Mouse (Mus musculus): ENCODE data around the gene R3hdm1. TPM values are rescaled to one million over a fixed set of nuclear protein-coding genes. Genes with fewer than 3 reads are reported as not detected.
"Not testable (repeated sequence)": the region's sequence is repeated elsewhere in the genome, so short reads cannot be mapped to it uniquely, and the experiment has no call there.

R3hdm1 gene
- polyA plus RNA-seq, 1 experiment = 43.1 TPM

- H3K27me3 ChIP-seq (ENCODE audit: control insufficient read depth, insufficient read depth, low read length) = no peaks in the 10 kb centered on the region
- TF ChIP-seq CTCF (IDR thresholded peaks at IDR 0.05; ENCODE audit: extremely low read depth, insufficient read depth, insufficient read length, insufficient replicate concordance) = no peak
- H3K27ac ChIP-seq (ENCODE audit: insufficient read depth, low read length) = no peak overlapping the region
- no peaks in the 10 kb centered on the region for H3K36me3 ChIP-seq (ENCODE audit: control insufficient read depth, insufficient read depth, low read length)
- no peak for DNase-seq (ENCODE audit: low read depth in 1 of 2, low spot score in 2 of 2)
- WGBS = 85% methylated on average over 4 of the region's 4 CpGs
- H3K4me3 ChIP-seq (ENCODE audit: extremely low read depth, insufficient read depth, insufficient read length) = no peak overlapping the region
- H3K4me1 ChIP-seq (ENCODE audit: control insufficient read depth, insufficient read depth, insufficient read length) = no peaks in the 10 kb centered on the region
These were observed 18.0 kb downstream of the R3hdm1 start for GRCm38 (mm10) chr1:128120913-128121627.

- not testable (repeated sequence) for H3K4me1 ChIP-seq (ENCODE audit: control insufficient read depth, insufficient read depth, insufficient read length); H3K4me3 ChIP-seq (ENCODE audit: extremely low read depth, insufficient read depth, insufficient read length)
These were observed 33.1 kb downstream of the R3hdm1 start for GRCm38 (mm10) chr1:128136222-128136621.

GRCm38 (mm10) chr1:128141039-128141438 lies 37.9 kb downstream of the R3hdm1 start:
- peak in 1 of 2 experiments; percentile 4 for DNase-seq (ENCODE audit: low read depth in 1 of 2, low spot score in 2 of 2)
- no peaks in the 10 kb centered on the region for H3K4me1 ChIP-seq (ENCODE audit: control insufficient read depth, insufficient read depth, insufficient read length)

More at GRCm38 (mm10) chr1:128136222-128136621, 33.1 kb downstream of the R3hdm1 start:
- not testable (repeated sequence) for H3K36me3 ChIP-seq (ENCODE audit: control insufficient read depth, insufficient read depth, low read length); DNase-seq (ENCODE audit: low read depth in 1 of 2, low spot score in 2 of 2); H3K27me3 ChIP-seq (ENCODE audit: control insufficient read depth, insufficient read depth, low read length); H3K27ac ChIP-seq (ENCODE audit: insufficient read depth, low read length)

GRCm38 (mm10) chr1:128141737-128142136 lies 38.6 kb downstream of the R3hdm1 start:
- TF ChIP-seq POLR2A (IDR thresholded peaks at IDR 0.05; ENCODE audit: low read depth, low read length) = no peak
- TF ChIP-seq CTCF (IDR thresholded peaks at IDR 0.05; ENCODE audit: extremely low read depth, insufficient read depth, insufficient read length, insufficient replicate concordance) = no peak
- Histone ChIP-seq H3K27me3 (ENCODE audit: control insufficient read depth, insufficient read depth, low read length) (no peaks in the 10 kb centered on the region), H3K36me3 (ENCODE audit: control insufficient read depth, insufficient read depth, low read length) (no peaks in the 10 kb centered on the region), H3K27ac (ENCODE audit: insufficient read depth, low read length) (no peak overlapping the region), H3K4me3 (ENCODE audit: extremely low read depth, insufficient read depth, insufficient read length) (no peak overlapping the region), H3K4me1 (ENCODE audit: control insufficient read depth, insufficient read depth, insufficient read length) (no peaks in the 10 kb centered on the region)
- no peak for DNase-seq (ENCODE audit: low read depth in 1 of 2, low spot score in 2 of 2)

More at GRCm38 (mm10) chr1:128141039-128141438, 37.9 kb downstream of the R3hdm1 start:
- Histone ChIP-seq H3K36me3 (ENCODE audit: control insufficient read depth, insufficient read depth, low read length) (no peaks in the 10 kb centered on the region), H3K27ac (ENCODE audit: insufficient read depth, low read length) (no peak overlapping the region), H3K4me3 (ENCODE audit: extremely low read depth, insufficient read depth, insufficient read length) (no peak overlapping the region), H3K27me3 (ENCODE audit: control insufficient read depth, insufficient read depth, low read length) (no peaks in the 10 kb centered on the region)
- TF ChIP-seq POLR2A (IDR thresholded peaks at IDR 0.05; ENCODE audit: low read depth, low read length) = no peak
- TF ChIP-seq CTCF (IDR thresholded peaks at IDR 0.05; ENCODE audit: extremely low read depth, insufficient read depth, insufficient read length, insufficient replicate concordance) = no peak

- Histone ChIP-seq H3K36me3 (ENCODE audit: control insufficient read depth, insufficient read depth, low read length) (peaks cover 2% of the 10 kb centered on the region; the same call in 1 of the 2 replicates), H3K27me3 (ENCODE audit: control insufficient read depth, insufficient read depth, low read length) (no peaks in the 10 kb centered on the region), H3K4me1 (ENCODE audit: control insufficient read depth, insufficient read depth, insufficient read length) (no peaks in the 10 kb centered on the region), H3K4me3 (ENCODE audit: extremely low read depth, insufficient read depth, insufficient read length) (no peak overlapping the region), H3K27ac (ENCODE audit: insufficient read depth, low read length) (no peak overlapping the region)
- 91% methylated on average over 1 of the region's 1 CpGs for WGBS
- no peak for TF ChIP-seq CTCF (IDR thresholded peaks at IDR 0.05; ENCODE audit: extremely low read depth, insufficient read depth, insufficient read length, insufficient replicate concordance)
- TF ChIP-seq POLR2A (IDR thresholded peaks at IDR 0.05; ENCODE audit: low read depth, low read length) = no peak
- DNase-seq (ENCODE audit: low read depth in 1 of 2, low spot score in 2 of 2) = no peak
These were observed 63.9 kb downstream of the R3hdm1 start for GRCm38 (mm10) chr1:128166956-128167355.

GRCm38 (mm10) chr1:128170104-128170503 lies 67.0 kb downstream of the R3hdm1 start:
- H3K36me3 ChIP-seq (ENCODE audit: control insufficient read depth, insufficient read depth, low read length) = peaks cover 4% of the 10 kb centered on the region
- H3K4me1 ChIP-seq (ENCODE audit: control insufficient read depth, insufficient read depth, insufficient read length) = no peaks in the 10 kb centered on the region
- TF ChIP-seq CTCF (IDR thresholded peaks at IDR 0.05; ENCODE audit: extremely low read depth, insufficient read depth, insufficient read length, insufficient replicate concordance) (no peak), POLR2A (IDR thresholded peaks at IDR 0.05; ENCODE audit: low read depth, low read length) (no peak)
- no peak for DNase-seq (ENCODE audit: low read depth in 1 of 2, low spot score in 2 of 2)
- H3K27me3 ChIP-seq (ENCODE audit: control insufficient read depth, insufficient read depth, low read length) = no peaks in the 10 kb centered on the region
- H3K4me3 ChIP-seq (ENCODE audit: extremely low read depth, insufficient read depth, insufficient read length) = no peak overlapping the region
- H3K27ac ChIP-seq (ENCODE audit: insufficient read depth, low read length) = no peak overlapping the region

GRCm38 (mm10) chr1:128191426-128191825 lies 88.3 kb downstream of the R3hdm1 start:
- no peak for DNase-seq (ENCODE audit: low read depth in 1 of 2, low spot score in 2 of 2)
- 0 out of 2 replicates have a peak, but pooled peaks cover 1% of the 10 kb centered on the region for H3K27me3 ChIP-seq (ENCODE audit: control insufficient read depth, insufficient read depth, low read length)
- WGBS = 83% methylated on average over 2 of the region's 2 CpGs
- peaks cover 19% of the 10 kb centered on the region for H3K36me3 ChIP-seq (ENCODE audit: control insufficient read depth, insufficient read depth, low read length)
- TF ChIP-seq CTCF (IDR thresholded peaks at IDR 0.05; ENCODE audit: extremely low read depth, insufficient read depth, insufficient read length, insufficient replicate concordance) (no peak), POLR2A (IDR thresholded peaks at IDR 0.05; ENCODE audit: low read depth, low read length) (no peak)
- no peaks in the 10 kb centered on the region for H3K4me1 ChIP-seq (ENCODE audit: control insufficient read depth, insufficient read depth, insufficient read length)
- H3K27ac ChIP-seq (ENCODE audit: insufficient read depth, low read length) = no peak overlapping the region
- H3K4me3 ChIP-seq (ENCODE audit: extremely low read depth, insufficient read depth, insufficient read length) = no peak overlapping the region
